Mouse (Mus musculus) adrenal gland, postnatal 10 days (tissue): ENCODE data around the gene Pex7. TPM values are rescaled to one million over a fixed set of nuclear protein-coding genes. Genes with fewer than 3 reads are reported as not detected.
A peak's percentile ranks its signal among the peaks of the same experiment; 100 is the strongest.

ENCODE experiments used
- DNase-seq: peaks from one replicate; pipeline ENCODE4 v3.0.0; 2021; ENCODE audit warnings: mixed read lengths
- long read RNA-seq, 2 experiments: library from polyadenylated mRNA; stranded (forward); transcript quantifications; one replicate each; pipeline ENCODE4 v2.0.0; 2021
- total RNA-seq, 2 experiments: library from RNA; stranded (reverse); gene quantifications; 2 replicates each; pipeline ENCODE4 v1.2.3; 2021

Gene Pex7
- total RNA-seq: 10 to 100 TPM; 42.5 to 47.8 TPM
- long read RNA-seq, experiment 1, full-length matches to known transcripts: 70 of 108 reads
- long read RNA-seq, experiment 1, partial matches to known transcripts: 3 of 108 reads
- long read RNA-seq, experiment 1, other reads (novel, unspliced or antisense): 35 of 108 reads
- long read RNA-seq, experiment 2, full-length matches to known transcripts: 20 of 26 reads
- long read RNA-seq, experiment 2, partial matches to known transcripts: 4 of 26 reads
- long read RNA-seq, experiment 2, other reads (novel, unspliced or antisense): 2 of 26 reads

DNA sequence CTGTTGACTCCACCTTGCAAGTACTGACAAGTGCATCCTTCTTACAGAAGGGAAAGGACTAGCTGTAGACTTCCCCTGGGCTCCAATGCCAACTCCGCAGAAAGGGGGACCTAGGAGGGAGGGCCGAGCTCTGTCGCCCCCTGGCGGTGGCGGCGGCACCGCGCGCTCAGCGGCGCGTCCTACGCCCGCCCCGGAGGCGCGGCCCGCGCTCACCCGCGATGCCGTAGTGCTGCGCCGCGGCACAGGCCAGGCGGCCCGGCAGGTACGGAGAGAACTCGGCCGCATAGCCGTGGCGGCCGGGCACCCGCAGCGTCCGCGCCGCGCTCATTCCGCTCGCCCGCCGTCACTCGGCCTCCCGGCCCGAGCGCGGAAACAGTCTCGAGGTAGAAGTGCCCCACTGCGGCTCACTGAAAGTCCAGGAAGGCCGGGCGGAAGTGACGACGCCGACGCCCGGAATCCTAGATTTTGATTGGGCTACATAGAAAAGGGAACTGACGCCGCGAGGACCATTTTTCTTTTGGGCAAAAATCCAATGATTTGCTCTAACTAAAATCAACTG, at the start of gene Pex7:
Gene Pex7, minus strand, starts transcription at position 444 of the 559 bp plus-strand sequence.
- DNase-seq: peak; percentile 94

DNA sequence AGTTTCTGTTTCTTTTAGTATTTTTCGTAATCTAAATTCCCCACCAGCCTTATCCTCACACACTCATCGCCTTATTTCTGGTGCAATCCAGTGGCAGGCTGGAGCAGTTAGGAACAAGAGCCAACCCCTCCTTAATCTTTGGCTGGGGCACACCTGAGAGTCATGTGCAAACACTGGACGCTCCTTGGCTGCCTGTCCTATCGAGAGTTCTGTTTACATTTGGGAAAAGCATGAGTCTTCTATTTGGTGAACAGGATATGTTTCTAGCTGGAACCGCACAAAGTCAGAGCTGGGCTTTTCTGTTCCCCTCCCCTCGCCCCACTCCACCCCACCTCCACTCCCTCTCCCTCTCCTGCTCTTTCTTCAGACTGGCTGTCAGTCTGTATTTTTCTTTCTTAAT, 49.3 kb upstream of the Pex7 start:
- no peak for DNase-seq

DNA sequence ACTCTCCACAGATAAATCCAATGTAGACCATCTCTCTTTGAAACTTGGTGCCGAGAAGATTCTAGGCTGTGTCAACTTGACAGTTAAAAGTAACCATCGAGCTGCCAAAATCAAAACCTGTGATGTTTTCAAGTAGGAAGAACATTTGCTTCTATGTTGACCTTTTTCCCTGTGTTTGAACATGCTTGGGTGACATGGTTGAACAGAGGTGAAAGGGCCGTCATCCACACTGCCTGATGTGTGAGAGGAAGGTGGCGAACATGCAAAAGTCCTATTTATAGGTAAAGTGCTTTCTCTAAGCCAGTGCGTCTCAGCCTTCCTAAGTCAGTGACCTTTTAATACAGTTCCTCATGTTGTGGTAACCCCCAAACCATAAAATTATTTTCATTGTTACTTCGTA, 48.3 kb upstream of the Pex7 start:
- no peak for DNase-seq

DNA sequence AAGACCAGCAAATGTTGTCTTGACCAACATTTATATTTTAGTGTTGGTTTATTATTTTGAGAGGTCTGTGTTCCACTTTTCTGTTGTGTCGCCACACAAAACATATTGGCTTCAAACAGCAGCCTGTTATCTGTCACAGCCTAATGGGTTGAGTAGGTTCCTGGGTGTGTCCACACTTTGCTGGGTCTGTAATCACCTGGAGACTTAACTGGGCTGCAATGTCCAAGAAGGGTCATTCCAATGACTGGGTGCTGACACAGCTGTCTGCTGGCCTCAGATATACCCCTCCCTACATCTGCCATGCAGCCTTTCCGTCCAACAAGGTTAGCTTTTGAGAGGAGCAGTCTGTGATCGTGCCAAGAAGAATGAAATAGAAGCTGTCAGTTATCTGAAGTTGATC, 47.1 kb upstream of the Pex7 start:
- DNase-seq: no peak

DNA sequence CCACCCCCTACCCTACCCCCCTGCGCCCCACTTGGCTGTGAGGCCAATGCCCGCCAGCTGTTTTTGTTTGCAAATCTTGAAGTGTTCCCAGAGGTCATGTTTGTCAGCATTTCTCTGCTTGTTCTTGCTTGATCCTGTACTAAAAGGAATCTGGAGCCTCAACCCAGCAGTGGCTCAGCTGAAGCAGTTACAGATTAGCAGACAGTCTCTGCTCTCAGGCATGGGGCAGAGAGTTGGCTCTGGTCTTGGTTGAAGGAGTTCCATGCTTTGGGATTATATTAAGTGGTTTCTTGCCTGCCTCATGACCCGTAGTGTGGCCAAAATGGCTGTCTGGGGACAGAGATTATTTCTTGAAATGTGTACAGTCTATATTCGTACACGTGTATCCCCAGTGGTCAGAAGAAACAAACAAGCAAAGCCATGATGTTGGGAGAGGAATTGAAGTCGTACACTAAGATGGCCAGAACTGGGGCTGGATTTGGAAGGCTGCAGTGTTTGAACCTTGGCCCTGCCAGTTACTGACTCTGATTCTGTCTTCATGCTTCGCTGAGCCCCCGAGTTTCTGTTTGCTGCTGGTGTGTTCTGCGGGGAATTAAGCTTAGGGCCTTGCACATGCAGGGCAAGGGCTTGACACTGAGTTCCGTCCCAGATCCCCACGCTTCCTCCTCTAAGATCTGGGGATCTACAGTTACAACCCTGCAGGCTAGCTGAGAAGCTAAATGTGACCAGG, 45.7 kb upstream of the Pex7 start:
- no peak for DNase-seq

DNA sequence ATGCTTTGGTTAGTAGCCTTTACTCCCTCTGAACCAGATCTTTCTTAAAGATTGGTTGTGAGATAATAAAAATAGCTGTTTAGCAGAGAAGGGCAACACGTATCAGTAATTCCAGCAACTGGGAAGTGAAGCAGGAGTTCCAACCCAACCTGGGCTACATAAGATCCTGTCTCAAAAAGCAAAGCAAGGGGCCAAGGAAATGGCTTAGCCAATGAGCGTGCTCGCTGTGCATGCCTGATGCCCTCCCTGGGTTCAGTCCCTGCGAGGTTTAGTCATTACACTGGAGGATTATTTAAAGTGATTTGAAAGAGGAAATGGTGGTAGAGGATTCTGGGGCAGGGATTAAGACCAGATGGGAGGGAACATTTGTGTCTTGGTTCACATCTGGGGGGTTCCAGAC, 41.6 kb upstream of the Pex7 start:
- DNase-seq: no peak

DNA sequence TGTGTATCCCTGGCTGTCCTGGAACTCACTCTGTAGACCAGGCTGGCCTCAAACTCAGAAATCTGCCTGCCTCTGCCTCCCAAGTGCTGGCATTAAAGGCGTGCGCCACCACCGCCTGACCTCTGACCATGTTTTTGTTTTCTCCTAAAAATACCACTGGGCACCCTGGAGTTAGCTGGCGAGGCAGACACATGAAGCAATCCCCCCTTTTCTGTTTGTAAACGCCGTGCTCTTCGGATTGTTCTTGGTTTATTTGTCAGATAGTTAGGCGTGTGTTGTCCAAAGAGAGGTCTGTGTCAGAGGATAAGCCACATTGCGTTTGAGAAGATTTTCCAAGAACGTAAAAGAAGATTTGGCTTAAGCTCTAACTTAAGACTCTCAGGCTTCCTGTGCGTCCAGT, 40.9 kb upstream of the Pex7 start:
- no peak for DNase-seq

DNA sequence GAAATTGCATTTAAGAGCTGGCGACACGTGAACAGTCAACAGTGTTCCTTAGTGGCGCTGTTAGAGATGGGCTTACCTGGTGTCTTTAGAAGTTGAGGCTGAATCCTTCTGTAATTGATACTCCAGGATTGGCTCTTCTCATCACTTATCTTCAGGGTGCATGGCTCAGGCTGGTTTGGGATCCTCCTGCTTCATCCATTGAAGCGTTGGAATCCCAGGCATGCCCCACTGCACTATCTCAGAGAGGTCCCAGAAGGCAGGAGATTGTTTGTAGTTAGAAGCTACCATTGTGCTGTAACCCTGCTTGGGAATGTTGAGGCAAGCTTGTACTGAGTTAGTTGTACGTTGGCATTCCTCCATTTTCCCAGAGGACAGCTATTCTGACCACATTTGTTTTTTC, 40.4 kb upstream of the Pex7 start:
- DNase-seq: no peak

DNA sequence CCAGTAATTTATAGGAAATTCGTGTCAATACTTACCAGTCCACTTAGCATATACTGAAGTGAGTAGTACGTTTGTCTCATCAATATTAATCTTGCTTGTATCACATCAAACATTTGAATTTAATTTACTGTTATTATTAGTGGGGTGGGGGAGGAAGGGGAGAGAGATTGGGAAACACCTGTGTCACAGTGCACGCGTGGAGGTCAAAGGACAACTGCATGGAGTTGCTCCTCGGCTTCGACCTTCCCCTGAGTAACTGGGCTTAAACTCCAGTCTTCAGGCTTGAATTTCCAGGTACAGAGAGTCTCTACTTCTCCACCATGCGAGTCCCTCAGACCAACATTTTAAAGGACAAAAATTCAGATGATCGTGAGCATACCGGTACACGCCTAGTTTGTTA, 40.0 kb upstream of the Pex7 start:
- DNase-seq: no peak

DNA sequence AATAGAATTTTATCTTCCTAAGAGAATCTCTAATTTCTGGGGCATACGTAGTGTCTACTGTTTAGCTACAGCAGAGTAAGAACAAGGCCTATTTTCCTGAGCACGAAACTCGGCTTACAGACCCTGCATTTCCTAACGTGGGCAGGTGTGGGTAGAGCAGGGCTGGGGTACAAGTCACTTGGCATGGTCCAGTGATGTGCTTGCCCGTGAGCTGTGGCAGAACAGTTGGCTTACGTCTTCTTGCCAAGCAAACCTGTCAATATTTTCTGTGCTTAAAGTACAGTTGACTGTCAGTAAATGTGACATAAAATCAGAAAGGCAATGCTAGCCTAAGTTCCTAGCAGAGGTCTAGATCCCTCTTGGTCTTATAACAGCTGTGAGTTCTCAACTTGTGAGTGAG, 39.2 kb upstream of the Pex7 start:
- no peak for DNase-seq

DNA sequence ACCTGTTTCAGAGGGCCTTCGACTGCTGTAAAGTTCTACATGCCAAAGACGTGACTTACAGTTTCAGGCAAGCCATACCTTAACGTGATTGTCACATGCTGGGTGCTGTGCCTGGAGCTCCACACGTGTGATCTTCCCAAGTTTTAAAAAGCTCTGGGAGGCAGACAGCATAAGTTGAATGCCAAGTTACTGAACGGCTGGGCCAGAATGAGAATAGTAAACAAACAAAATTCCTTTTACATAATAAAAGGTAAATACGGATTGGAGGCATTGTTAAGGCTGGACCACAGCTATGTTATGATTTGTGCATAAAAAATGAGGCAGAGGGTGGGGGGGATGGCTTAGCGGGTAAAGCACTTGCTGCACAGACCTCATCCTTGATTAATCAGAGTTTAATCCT, 38.2 kb upstream of the Pex7 start:
- DNase-seq: no peak

DNA sequence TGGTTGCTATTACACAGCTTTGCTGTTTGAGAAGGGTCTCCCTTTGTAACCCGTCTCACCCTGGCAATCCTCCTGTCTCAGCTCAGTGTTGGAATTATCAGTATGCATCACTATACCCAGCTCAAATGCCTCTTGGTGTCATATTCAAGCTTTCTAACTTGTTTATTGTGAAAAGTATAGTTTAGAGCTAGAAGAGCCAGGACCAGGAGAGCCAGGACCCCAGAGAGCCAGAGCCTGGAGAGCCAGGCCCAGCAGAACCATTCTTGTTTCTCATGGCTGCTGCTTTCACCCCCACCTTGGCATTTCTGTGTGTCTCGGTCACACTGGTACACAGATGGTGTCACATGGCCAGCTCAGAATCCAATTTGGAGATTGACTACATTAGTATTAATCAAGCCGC, 35.1 kb upstream of the Pex7 start:
- DNase-seq: no peak

DNA sequence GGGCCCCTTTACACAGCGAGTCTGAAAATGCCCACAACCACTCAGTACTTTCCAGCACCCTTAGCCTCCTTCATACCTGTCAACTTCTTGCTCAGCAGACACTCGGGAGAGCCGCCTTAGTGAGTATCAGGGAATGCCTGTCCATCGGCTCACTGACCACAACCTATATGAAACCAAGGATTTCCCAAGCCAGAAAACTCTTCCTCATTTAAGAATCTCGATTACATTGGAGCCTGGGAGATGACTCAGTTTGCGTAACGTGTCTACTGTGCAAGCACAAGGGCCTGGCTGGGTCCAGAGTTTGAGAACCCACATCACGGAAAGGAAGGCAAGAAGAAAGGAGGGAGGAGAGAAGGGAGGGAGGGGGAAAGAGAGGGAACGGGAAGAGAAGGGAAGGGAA, 34.4 kb upstream of the Pex7 start:
- no peak for DNase-seq

DNA sequence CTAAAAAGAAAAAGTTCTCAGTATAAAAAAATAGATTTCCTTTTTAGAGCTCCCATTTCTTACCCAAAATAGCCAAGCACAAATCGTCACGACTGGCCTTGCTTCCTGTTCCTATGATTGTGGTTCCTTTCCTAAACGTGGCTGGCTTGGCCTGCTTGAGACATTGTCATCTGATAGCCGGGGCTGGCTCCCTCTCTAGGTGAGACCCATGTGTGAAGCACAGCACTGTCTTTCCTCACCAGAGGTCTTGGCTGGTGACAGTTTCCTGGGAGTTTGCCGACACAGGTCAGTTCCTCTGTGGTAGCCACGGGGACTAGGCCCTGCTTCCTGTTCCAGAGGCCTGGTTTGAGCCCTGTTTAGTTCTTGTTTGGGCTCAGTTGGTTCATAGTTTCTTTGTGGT, 33.6 kb upstream of the Pex7 start:
- peak; percentile 29 for DNase-seq

DNA sequence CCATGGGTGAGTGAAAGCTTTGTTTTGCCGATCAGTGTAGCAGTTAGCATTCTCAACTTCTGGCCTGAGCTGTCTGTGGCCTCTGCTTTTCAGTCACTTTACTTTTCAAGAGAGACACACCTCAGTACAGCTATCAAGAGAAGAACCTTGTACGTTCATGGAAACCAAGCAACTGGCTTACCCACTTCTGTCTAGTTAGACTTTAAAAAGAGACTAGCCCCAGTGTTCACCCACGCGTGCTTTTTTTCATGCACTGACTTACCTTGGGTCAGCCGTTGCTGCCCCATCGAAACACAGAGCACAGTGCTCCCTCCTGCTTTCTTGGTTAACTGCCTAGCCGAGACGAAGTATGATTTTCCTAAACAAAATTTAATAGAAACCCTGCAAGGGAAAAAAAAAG, 33.1 kb upstream of the Pex7 start:
- DNase-seq: no peak

DNA sequence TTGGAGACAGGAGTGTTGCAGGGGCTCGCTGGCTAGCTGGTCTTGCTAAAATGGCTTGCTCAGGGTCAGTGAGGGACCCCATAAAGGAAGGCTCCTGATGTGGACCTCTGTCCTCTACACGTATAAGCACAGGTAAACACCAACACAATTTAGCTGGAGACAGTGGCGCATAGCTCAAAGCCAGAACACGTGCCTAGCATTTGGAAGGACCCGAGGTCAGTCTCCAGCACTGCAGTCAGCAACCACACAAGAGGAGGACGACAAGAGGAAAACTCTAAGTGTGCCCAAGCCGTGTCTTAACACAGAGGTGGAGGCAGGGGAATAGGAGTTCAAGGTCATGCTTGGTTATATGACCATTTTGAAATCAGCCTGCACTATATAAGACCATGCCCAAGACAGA, 32.6 kb upstream of the Pex7 start:
- DNase-seq: no peak

DNA sequence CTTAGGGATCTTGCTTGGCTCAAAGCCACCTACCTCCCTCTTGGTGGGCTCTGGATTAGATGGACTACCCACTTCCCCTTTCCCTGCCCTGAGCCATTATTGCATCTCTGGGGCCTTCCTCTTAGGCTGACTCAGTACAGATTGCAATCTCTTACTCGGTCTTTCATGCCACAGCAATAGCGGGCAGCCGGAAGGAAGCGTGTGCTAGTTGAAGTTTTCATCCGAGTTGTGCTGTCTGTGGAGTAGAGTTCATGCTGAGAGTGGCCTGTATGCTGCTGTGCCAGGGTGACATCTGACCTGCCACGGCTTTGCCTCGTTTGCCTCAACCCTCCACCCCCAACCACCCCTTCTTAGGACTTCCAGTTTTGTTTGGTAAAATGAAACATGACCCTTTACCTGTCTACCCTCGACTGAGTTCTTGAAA, 31.8 kb upstream of the Pex7 start:
- DNase-seq: peak; percentile 33

DNA sequence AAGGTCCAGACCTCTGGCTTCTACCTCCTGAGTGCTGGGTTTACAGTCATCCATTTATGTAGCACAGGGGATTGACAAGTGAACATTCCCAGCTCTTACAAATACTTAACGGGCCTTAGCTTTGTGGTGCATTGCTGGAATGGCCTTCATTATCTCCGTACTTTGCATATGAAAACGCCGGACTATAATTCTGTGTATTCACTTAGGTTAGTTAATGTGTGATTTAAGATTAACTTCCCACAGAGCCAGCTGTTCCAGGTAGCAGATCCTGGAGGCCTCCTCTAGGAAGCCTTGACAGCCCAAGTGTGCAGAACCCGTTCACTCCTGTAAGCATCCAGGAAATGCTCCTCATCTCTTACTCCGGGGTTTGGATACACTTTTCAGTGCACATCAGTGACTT, 31.2 kb upstream of the Pex7 start:
- DNase-seq: no peak

DNA sequence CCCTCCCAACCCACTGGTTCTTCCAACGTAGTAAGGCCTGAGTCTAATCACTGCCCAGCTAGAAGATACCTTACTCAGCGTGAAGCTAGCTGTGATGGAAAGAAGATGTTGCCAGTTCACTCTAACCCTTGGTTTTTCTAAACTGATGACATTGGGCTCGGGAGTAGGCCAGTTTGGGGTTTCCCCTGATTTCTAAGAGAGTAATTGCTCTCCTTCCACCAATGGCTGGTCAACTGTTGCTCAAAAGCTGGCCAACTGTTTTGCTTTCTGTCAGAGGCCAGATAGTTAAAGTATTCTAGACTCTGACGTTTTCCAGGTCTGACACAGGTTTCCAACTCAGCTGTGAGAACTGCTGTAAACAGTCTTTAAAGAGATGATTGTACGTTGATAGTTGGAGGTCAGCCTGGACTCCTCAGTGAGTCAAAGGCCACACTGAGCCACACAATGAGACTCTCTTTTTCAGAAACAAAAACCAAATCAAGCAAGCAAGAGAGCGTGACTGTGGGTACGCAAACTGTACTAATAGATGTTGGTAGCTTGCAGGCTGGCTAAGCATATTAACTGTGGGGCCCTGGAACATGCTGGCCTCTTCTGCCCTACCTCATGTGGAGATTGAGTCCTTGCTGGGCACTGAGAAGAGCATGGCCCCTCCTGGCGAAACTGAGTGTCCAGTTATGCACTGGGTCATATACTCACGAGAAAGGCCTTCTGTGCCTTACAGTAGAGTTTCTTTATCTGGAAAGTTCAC, 29.6 kb upstream of the Pex7 start:
- no peak for DNase-seq

DNA sequence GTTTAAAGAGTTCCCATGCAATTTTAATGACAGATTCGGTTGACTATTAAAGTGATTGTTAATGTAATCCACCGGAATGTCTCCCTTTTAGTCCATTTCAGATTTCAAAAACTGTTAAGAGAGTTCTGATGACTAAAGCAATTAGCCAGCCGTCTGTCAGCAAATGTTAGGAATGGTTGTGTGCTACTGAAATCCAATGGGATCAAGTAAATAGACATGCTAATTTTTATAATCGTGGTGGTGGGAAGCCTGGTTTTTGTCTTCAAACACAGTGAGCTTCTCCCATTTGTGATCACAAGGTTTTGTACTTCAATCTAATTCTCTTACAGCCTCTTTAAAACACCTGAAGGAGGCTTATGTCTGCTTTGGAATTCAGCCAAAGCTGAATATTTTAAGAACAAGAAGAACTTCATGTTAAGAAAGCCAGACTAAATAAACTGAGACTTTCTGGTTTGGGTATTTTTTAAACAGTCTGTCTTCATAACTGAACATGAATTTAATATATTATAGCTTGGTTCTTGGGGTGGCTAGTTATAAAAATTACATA, 28.4 kb upstream of the Pex7 start:
- DNase-seq: no peak

DNA sequence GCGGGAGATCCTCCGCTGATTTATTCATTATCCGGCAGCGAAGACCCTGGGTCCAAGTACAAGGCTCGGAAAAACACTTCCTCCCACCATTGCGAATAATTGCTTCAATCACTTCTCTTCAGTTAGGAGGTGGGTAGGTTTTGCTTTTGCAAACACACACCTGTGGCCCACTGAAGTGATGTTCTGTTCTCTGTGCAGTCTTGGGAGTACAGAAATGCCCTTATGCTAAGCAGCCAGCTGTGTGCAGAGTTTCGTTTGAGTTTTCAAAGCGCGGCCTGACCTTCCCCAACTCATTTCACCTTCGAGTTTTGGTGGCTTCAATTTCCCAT, 27.8 kb upstream of the Pex7 start:
- DNase-seq: peak; percentile 29

DNA sequence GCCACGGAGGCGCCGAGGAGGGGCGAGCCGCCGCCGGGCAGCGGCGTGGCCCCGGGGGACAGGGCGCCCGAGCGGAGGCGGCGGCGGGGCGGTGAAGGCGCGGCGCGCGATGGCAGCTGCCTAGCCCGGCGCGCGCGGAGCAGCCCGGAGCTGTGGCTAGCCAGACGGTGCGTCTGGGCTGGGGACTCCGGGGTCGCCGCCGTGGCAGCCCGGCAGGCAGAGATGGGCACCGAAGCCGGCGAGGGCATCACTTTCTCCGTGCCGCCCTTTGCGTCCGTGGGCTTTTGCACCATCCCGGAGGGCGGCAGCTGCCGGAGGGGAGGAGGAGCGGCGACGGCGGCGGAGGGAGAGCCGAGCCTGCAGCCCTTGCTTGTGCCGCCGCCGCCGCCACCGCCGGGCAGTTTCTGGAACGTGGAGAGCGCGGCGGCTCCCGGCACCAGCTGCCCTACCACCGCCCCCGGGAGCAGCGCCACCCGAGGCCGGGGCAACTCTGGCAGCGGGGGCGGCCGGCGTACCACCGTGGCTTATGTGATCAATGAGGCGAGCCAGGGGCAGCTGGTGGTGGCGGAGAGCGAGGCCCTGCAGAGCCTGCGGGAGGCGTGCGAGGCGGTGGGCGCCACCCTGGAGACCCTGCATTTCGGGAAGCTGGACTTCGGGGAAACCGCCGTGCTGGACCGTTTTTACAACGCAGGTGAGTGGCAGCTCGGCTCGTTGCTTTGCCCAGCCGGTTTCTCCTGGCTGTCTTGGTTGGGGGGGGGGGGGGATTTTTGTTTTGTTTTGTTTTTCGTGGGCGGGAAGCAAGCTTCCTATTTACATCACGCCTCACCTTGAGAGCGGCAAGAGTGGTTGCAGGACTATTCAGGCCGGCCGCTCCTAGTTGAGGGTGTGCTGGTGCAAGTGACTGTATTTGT, 27.1 kb upstream of the Pex7 start, which contains the start of gene Map3k5:
Gene Map3k5, plus strand, starts transcription at position 89 of the 911 bp plus-strand sequence.
- DNase-seq: peak; percentile 68
